9 mouse cellular contexts compared by ENCODE assay signal in genomic region chr2:51981630-51982029, GRCm38 (mm10). TPM values are rescaled to one million over a fixed set of nuclear protein-coding genes. Genes with fewer than 3 reads are reported as not detected.
A peak's percentile ranks its signal among the peaks of the same experiment; 100 is the strongest.
DNase-seq lines count a peak whose midpoint lies in the region; ATAC-seq and TF ChIP-seq lines count a peak whose summit lies in the region.
"Had no signal": no experiment of that assay in that cellular context is flagged by ENCODE, and none has a peak within 500 bp of the region (broad histone marks: within the 10 kb centered on the region; RNA-seq: fewer than 3 reads in every experiment).

No protein-coding gene starts in this region.

- DNase-seq in gastrocnemius, adult 2 months = peak; percentile 29
- DNase-seq in gastrocnemius, adult 8-10 months (ENCODE audit: low spot score in 2 of 2) = no peak
- no peak for DNase-seq in intestine, embryonic 14.5 days (ENCODE audit: low spot score)
- no peak for DNase-seq in urinary bladder, adult 18-20 months (ENCODE audit: low spot score in 2 of 2)
- no peak for DNase-seq in ovary, postnatal 36 days (ENCODE audit: low spot score)
- DNase-seq in left cerebral cortex, adult 2 months (ENCODE audit: extremely low spot score in 1 of 2, low spot score in 2 of 2) = no peak

- peak overlapping the region; percentile 39 for H3K4me2 ChIP-seq in embryonic facial prominence, embryonic 15.5 days (replicated peaks)
- no peak overlapping the region for H3K4me2 ChIP-seq in intestine, embryonic 14.5 days (ENCODE audit: low read length)
- peak overlapping the region; percentile 15 for H3K4me2 ChIP-seq in liver, embryonic 16.5 days (ENCODE audit: low read depth, low read length)

- 32% methylated on average over 11 of the region's 11 CpGs for WGBS in embryonic facial prominence, embryonic 15.5 days
- WGBS in intestine, embryonic 14.5 days = 38% methylated on average over 11 of the region's 11 CpGs
- WGBS in liver, embryonic 16.5 days (ENCODE audit: insufficient replicate concordance) = 7% methylated on average over 11 of the region's 11 CpGs

- peak overlapping the region; percentile 54 for H3K4me3 ChIP-seq in gastrocnemius, adult 2 months
- H3K4me3 ChIP-seq in embryonic facial prominence, embryonic 15.5 days (replicated peaks) = peak overlapping the region; percentile 12; the same call in 1 of the 2 replicates
- no peak overlapping the region for H3K4me3 ChIP-seq in intestine, embryonic 14.5 days (ENCODE audit: low read depth, low read length)
- no peak overlapping the region for H3K4me3 ChIP-seq in liver, embryonic 16.5 days (ENCODE audit: low read depth, low read length)
- H3K4me3 ChIP-seq in left cerebral cortex, adult 2 months = no peak overlapping the region

- H3K9ac ChIP-seq in embryonic facial prominence, embryonic 15.5 days = 0 out of 2 replicates have a peak overlapping the region, but pooled peaks have one; percentile 9
- H3K9ac ChIP-seq in intestine, embryonic 14.5 days (ENCODE audit: low read length) = no peak overlapping the region; the same call in 1 of the 2 replicates
- H3K9ac ChIP-seq in liver, embryonic 16.5 days (ENCODE audit: low read depth, low read length) = no peak overlapping the region

- intact Hi-C loops in gastrocnemius, adult 2 months (cut with DNase I) = loop anchor here (5.0 kb wide), 1 partner anchor 56 kb away; the partner anchor contains the start of gene Tnfaip6
- intact Hi-C loops in left cerebral cortex, adult 2 months (cut with DNase I) = no loop called here

- 0 out of 2 replicates have a peak, but pooled peaks cover 4% of the 10 kb centered on the region for H3K9me3 ChIP-seq in embryonic facial prominence, embryonic 15.5 days (replicated peaks)
- H3K9me3 ChIP-seq in intestine, embryonic 14.5 days (ENCODE audit: control insufficient read depth, low read length) = peaks cover 7% of the 10 kb centered on the region; the same call in 1 of the 2 replicates
- no peaks in the 10 kb centered on the region for H3K9me3 ChIP-seq in liver, embryonic 16.5 days (replicated peaks; ENCODE audit: control insufficient read depth, low read length)
- H3K9me3 ChIP-seq: G1E had no signal

- H3K27me3 ChIP-seq in embryonic facial prominence, embryonic 15.5 days = no peaks in the 10 kb centered on the region
- H3K27me3 ChIP-seq in intestine, embryonic 14.5 days (replicated peaks; ENCODE audit: control insufficient read depth, insufficient read depth, low read length) = no peaks in the 10 kb centered on the region
- H3K27me3 ChIP-seq in liver, embryonic 16.5 days (ENCODE audit: control insufficient read depth, insufficient read depth, low read depth, low read length) = no peaks in the 10 kb centered on the region

- no peaks in the 10 kb centered on the region for H3K36me3 ChIP-seq in embryonic facial prominence, embryonic 15.5 days
- H3K36me3 ChIP-seq in intestine, embryonic 14.5 days (ENCODE audit: control insufficient read depth, insufficient read depth, low read length) = no peaks in the 10 kb centered on the region
- no peaks in the 10 kb centered on the region for H3K36me3 ChIP-seq in liver, embryonic 16.5 days (ENCODE audit: control insufficient read depth, insufficient read depth)
- H3K36me3 ChIP-seq: G1E had no signal

- no peak for TF ChIP-seq CTCF in gastrocnemius, adult 2 months (IDR thresholded peaks at IDR 0.05)
- TF ChIP-seq CTCF in left cerebral cortex, adult 2 months (IDR thresholded peaks at IDR 0.05) = no peak

- peak; percentile 34; the same call in 1 of the 2 replicates for ATAC-seq in embryonic facial prominence, embryonic 15.5 days (ENCODE audit: insufficient number of reproducible peaks, low FRiP score, low TSS enrichment, low read depth)
- no peak for ATAC-seq in intestine, embryonic 14.5 days (replicated peaks; ENCODE audit: low FRiP score, low TSS enrichment, low read depth)
- no peak for ATAC-seq in liver, embryonic 16.5 days (ENCODE audit: low read depth)

- peak overlapping the region; percentile 70 for H3K27ac ChIP-seq in gastrocnemius, adult 2 months
- peak overlapping the region; percentile 18 for H3K27ac ChIP-seq in embryonic facial prominence, embryonic 15.5 days (replicated peaks)
- H3K27ac ChIP-seq in intestine, embryonic 14.5 days (ENCODE audit: low read depth) = peak overlapping the region; percentile 52; the same call in 1 of the 2 replicates
- H3K27ac ChIP-seq in liver, embryonic 16.5 days (ENCODE audit: low read length) = no peak overlapping the region
- no peak overlapping the region for H3K27ac ChIP-seq in left cerebral cortex, adult 2 months

- peaks cover 4% of the 10 kb centered on the region for H3K4me1 ChIP-seq in embryonic facial prominence, embryonic 15.5 days
- peaks cover 5% of the 10 kb centered on the region; the same call in 1 of the 2 replicates for H3K4me1 ChIP-seq in intestine, embryonic 14.5 days (replicated peaks; ENCODE audit: control insufficient read depth, insufficient read depth, low read length)
- H3K4me1 ChIP-seq in liver, embryonic 16.5 days (ENCODE audit: control insufficient read depth, low read depth, low read length) = no peaks in the 10 kb centered on the region

RNA-seq across cellular contexts. Expression of gene Nmi, which starts 8.3 kb away (rescaled TPM):
- total RNA-seq in gastrocnemius, adult 2 months (2021) = 1 to 10 TPM; 2.4 to 3.2 TPM
- total RNA-seq in gastrocnemius, adult 8-10 months (2022) = 1 to 10 TPM; 1.5 to 2.9 (median 1.9) TPM
- polyA plus RNA-seq in embryonic facial prominence, embryonic 15.5 days (2015; fragmentation: Nextera tagmentation; extraction: Ambion mirVana) = 14.2 and 16.0 TPM in 2 replicates
- 15.6 and 18.5 TPM in 2 replicates for polyA plus RNA-seq in intestine, embryonic 14.5 days (2014; fragmentation: Nextera tagmentation; extraction: Ambion mirVana)
- polyA plus RNA-seq in liver, embryonic 16.5 days (2015; fragmentation: Nextera tagmentation; extraction: Ambion mirVana) = 9.4 and 10.3 TPM in 2 replicates
- 1 to 10 TPM; 2.5 to 3.3 TPM for total RNA-seq in left cerebral cortex, adult 2 months (2021)

RNA-seq across cellular contexts. Expression of gene Rbm43, which starts 46.7 kb away (rescaled TPM):
- 1 to 10 TPM; 1.0 to 1.2 TPM for total RNA-seq in gastrocnemius, adult 2 months (2021)
- total RNA-seq in gastrocnemius, adult 8-10 months (2022) = 1 to 10 TPM in 1 of 4 experiments, under 1 TPM in 3; 0.27 to 1.4 (median 0.69) TPM
- 14.7 and 17.0 TPM in 2 replicates for polyA plus RNA-seq in embryonic facial prominence, embryonic 15.5 days (2015; fragmentation: Nextera tagmentation; extraction: Ambion mirVana)
- polyA plus RNA-seq in intestine, embryonic 14.5 days (2014; fragmentation: Nextera tagmentation; extraction: Ambion mirVana) = 11.9 TPM in 2 replicates
- polyA plus RNA-seq in liver, embryonic 16.5 days (2015; fragmentation: Nextera tagmentation; extraction: Ambion mirVana) = 17.8 and 20.8 TPM in 2 replicates
- 10 to 100 TPM; 15.4 to 15.6 TPM for total RNA-seq in left cerebral cortex, adult 2 months (2021)

RNA-seq across cellular contexts. Expression of gene Tnfaip6, which starts 56.2 kb away (rescaled TPM):
- total RNA-seq in gastrocnemius, adult 2 months (2021) = 1 to 10 TPM in 1 of 2 experiments, under 1 TPM in 1; 0.59 to 1.2 TPM
- total RNA-seq in gastrocnemius, adult 8-10 months (2022) = under 1 TPM; 0.36 to 0.54 (median 0.46) TPM
- polyA plus RNA-seq in embryonic facial prominence, embryonic 15.5 days (2015; fragmentation: Nextera tagmentation; extraction: Ambion mirVana) = 50.4 and 51.4 TPM in 2 replicates
- polyA plus RNA-seq in intestine, embryonic 14.5 days (2014; fragmentation: Nextera tagmentation; extraction: Ambion mirVana) = 3.0 and 3.4 TPM in 2 replicates
- polyA plus RNA-seq in liver, embryonic 16.5 days (2015; fragmentation: Nextera tagmentation; extraction: Ambion mirVana) = 0.08 and 0.20 TPM in 2 replicates
- total RNA-seq in left cerebral cortex, adult 2 months (2021) = 10 to 100 TPM in 1 of 2 experiments, 1 to 10 TPM in 1; 7.3 to 11.7 TPM
- total RNA-seq: G1E had no signal
- polyA plus RNA-seq: G1E had no signal

Comparison
In these comparisons a context has a peak if more than half of its experiments do, and no peak if none do; other contexts are left out.
1. H3K27ac ChIP-seq: peak in gastrocnemius, adult 2 months (single experiment), embryonic facial prominence, embryonic 15.5 days (single experiment) and intestine, embryonic 14.5 days (single experiment); none in liver, embryonic 16.5 days (single experiment) and left cerebral cortex, adult 2 months (single experiment).
2. H3K4me3 ChIP-seq: peak in gastrocnemius, adult 2 months (single experiment) and embryonic facial prominence, embryonic 15.5 days (single experiment); none in intestine, embryonic 14.5 days (single experiment), liver, embryonic 16.5 days (single experiment) and left cerebral cortex, adult 2 months (single experiment).
3. RNA of gene Rbm43, which starts 46.7 kb away (total RNA-seq): 15.4 to 15.6 TPM in left cerebral cortex, adult 2 months; 1.0 to 1.2 TPM in gastrocnemius, adult 2 months and 0.27 to 1.4 TPM in gastrocnemius, adult 8-10 months; every median in the first group is over 4 times any median in the second.